Mouse (Mus musculus) left cerebral cortex, adult 18-20 months (tissue): ENCODE results near the gene Fam83g. TPM values are rescaled to one million over a fixed set of nuclear protein-coding genes. Genes with fewer than 3 reads are reported as not detected.

ENCODE experiments used
- DNase-seq, 2 experiments: peaks; one replicate each; pipeline ENCODE4 v3.0.0; 2021 to 2022; ENCODE audit warnings: low spot score in 2 of 2, mixed read lengths in 1 of 2
- total RNA-seq, 2 experiments: library from RNA; stranded (reverse); gene quantifications; 2 replicates each; pipeline ENCODE4 v1.2.3; 2021

Fam83g gene
- total RNA-seq, 2 experiments from 2014 or later = 0.12 TPM; not detected in 1

DNA sequence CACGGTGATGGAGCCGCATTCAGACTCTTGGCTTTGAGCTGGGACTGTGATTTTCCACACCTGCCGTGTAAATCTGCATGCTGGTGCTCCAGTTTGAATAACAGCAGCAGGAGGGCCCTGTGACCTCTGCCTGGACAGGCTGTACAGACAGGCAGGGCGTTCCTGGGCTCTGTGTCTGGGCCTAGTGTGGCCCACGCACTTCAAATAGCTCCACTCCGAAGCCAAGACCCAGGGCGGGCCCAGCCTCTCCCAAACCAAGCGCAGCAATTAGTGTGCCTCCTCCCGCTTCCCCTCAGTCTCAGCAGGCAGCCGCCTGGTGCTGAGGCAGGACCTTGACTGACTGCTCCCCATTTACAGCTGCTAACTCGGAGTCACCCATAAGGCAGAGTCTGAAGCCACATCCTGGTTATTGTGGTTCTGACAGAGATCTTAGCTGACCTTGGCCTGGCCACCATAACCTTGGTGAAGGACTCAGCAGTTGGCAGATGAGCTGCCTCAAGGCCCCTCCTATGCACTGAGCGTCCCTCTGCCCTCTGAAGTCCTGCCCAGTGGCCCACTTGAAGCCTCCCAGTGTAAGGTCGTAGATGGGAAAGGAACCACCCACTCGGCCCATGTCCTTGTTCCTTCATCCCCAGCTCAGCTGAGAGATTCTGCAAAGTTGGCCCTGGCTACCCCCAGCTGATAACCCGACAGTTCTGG, 29.4 kb downstream of the Fam83g start:
- DNase-seq = no peak

DNA sequence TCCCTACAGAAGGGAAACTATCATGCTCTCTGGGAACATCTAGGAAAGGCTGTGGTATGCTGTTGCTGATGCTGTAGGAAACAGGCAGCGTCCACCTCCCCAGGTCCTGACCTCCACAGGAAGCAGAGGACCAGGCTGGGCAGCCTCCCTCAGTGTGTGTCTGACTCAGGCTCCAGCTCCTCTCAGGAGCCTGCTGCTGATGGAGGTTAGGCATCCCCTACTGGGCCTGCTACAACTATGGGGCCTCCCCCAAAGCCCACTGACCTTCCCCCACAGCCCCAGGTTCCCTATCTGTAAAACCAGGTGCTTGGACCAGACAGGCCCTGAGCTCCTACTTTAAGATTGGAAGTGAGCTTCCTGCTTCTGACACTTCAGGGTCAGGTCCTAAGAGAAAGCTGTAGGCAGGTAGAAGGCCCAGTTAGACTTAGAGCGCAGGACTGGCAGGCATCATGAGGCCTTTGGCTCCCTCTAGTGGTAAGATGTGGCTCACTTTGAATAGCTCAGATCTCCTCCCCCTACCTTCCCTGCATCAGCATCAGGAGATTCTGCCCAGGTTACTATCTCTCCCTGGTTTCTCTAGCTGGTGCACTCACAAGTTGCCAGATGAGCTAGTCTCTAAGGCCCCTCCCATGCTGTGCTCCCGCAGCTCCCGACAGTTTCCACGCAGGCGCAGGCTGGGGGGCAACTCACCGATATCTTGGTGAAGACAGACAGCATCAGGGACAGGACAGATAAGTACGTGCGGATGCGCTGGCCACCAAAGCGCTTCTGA, 30.6 kb downstream of the Fam83g start:
- DNase-seq = peak; percentile 75 to 78

DNA sequence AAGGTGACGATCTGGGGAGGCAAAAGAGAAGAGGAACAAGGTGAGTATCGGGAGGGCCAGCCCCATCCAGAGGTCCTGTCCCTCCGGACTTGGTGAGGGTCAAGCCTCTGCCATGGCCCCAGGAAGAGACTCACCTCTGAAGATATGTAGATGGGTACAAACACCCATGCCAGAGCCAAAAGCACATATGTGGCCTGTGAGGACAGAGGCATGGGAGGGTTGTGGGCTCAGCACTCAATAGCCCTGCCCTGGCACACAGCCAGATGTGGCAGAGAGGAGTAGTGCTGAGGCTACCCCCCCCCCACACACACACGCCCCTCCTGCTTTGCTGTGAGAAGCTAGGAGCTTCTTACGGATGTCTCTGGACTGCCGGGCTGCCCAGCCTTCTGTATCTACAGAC, 31.2 kb downstream of the Fam83g start:
- DNase-seq = no peak

DNA sequence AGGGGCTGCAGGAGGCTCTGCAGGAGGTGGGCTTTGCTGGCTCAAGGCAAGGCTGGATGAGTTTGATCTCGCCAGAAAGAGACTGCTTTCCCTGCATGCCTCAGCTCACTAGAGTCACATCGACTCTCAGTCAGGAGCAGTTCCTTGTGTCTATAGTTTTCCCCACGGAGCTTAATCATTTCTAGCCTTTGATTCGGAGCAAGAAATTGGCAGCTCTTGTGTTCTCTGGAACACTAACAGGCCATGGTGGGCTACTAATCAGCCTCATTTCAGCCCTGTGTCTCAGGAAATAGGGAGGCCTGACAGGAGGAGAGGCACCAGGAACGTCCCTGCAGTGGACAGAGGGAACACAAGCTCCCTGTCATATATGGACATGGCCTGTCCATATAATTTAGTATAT, 34.1 kb downstream of the Fam83g start:
- DNase-seq = no peak

DNA sequence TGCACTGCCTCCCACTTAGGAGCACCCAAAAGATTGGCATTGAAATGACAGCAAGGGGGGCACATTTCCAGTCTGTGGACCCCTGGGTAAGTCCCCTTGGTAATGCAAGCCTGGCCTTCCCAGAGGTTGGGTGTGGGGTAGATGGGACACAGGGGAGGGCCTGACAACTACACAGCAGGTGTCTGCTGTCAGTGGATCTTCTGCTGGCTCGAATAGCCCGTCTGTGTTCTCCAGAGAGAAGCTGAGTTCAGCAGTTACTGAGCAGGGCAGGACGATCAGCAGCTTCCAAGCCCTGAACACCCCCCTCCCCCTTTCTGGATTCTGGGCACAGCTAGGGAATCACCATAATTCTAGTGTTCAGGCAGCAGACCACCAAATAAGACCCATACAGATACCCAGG, 35.5 kb downstream of the Fam83g start:
- no peak for DNase-seq

DNA sequence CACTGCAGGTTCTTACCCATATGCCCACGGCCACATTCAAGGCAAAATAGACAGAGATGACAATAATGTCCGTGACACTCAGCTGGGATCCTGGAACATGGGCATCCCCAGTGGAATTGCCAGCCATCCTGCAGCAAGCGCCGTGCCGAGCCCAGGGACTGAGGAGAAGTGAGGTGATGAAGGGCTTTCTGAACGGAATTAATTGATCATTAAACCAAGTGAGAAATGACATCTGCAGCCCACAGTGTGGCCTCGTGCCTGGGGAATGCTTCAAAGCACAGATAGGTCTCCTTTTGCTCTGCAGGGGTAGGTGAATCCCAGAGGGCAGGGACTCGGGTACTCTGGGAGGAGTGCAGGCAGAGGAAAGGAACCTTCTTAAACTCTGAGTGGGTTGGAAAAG, 35.9 kb downstream of the Fam83g start:
- no peak for DNase-seq

DNA sequence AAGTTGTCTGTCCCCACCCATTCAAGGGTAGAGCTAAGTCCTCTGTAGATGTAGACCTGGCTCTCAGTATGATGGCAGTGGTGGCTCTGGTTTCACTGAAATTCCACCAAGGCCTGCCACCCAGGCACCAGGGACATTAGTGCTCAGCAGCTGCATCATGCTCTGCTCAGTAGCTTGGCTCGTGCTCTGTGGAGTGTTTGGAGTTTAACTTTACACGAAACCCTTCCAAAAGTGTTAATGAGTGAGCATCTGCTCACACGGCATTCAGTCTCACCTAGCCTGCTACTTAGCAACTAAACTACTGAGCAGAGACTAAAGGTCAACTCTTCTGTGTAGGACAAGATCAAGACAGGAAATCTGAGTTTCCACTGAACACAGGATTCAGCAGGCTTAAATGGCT, 36.7 kb downstream of the Fam83g start, which contains the start of gene Slc5a10:
Gene Slc5a10, minus strand, starts transcription at position 191 of the 400 bp plus-strand sequence.
- no peak for DNase-seq

DNA sequence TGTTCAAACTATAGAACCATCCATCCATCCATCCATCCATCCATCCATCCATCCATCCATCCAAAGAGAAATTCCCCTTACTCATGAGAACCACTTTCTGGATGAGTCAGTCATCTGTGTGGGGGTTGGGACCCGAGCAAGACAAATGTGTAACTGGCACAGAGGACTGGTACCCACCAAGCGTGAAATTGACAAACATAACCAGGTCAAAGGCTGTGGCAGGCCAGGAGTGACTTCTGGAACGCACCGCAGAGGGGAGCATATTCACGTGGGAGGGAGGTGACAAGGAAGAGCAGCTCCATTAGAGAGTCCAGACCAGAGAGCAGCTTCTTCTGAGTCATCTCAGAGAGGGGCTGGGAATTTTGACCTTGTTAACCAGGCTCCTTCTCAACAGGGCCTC, 38.2 kb downstream of the Fam83g start:
- DNase-seq = no peak

DNA sequence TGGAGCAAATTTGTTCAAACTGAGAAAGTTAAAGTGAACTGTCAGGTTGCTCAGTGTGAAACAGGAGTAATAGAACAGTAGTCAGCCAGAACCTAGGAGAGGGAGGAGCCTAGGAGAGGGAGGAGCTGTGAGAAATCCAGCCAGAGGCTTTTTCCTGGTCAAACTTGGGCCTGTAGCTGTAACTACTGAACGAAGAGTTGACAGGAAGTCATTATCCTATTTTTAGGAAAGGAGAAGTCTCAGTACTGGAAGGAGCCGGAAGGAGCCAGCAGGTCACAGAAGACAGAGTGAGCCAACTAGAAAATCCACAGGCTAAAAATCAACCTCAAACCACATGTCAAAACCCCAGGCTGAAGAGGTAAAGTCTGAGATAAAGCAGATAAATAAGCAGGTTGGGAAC, 44.1 kb downstream of the Fam83g start:
- DNase-seq = no peak

DNA sequence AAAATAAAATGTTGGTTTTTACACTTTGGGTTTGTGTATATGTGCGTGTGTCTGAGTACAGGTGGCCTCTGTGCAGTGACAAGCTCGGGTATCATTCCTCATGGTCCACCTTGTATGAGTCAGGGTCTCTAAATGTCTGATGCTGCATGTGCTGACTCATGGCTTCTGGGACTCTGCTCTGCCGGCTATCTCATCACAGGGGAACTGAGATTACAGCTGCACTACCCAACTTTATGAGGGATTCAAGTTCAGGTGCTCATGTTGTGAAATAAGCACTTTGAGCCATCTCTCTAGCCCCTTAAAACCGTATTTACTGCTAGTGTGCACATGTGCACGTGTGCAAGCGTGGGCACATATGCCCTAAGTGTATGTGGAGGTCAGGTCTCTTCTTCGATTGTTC, 48.8 kb downstream of the Fam83g start:
- no peak for DNase-seq

DNA sequence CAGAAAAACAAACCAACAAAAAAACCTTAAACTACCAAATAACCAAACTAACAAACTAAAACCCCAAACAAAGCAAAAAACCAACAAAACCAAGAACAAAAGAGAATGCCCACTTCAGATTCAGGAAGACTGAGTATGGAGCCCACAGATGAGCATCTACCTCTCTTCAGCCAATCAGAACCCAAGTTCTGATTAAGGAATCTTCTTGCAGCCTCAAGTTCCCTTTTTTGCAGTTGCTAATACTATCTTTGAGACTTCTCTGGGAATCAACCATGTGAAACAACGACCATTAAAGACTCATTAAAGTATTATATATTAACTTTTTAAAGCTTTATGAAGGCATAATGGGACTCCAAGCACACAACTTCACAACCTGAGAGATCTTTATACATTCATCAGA, 53.4 kb downstream of the Fam83g start:
- no peak for DNase-seq

DNA sequence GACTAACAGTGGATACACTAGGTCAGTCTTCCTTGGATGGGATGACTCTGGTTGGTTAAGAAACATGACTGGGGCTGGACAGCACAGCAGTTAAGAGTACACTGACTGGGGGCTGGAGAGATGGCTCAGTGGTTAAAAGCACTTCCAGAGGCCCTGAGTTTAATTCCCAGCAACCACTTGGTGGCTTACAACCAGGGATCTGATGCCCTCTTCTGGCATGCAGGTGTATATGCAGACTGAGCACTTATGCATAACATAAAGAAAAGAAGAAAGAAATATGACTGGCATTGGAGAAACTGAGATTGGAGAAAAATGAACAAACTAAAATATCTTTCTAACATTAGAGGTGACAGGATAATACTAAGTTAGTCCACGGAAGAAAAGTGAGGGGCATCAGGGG, 56.6 kb downstream of the Fam83g start:
- DNase-seq = no peak

DNA sequence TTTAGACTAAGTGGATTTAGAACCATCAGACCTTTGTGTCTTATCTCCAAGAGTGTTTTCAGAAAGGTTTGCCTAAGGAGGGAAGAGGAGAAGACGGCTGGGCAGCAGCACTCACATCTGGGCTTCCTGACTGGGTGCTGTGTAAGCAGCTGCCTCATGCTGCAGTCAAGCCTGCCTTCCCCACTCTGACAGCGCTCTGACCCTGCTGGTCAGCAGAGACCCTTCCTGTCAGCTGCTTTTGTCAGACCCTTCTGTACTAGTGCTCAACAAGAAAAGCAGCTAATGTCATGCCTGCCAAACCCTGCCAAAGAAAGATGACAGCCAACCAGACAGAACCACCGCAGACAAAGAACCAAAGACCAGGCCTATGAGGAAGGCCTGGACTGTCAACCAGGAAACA, 59.9 kb downstream of the Fam83g start:
- no peak for DNase-seq

DNA sequence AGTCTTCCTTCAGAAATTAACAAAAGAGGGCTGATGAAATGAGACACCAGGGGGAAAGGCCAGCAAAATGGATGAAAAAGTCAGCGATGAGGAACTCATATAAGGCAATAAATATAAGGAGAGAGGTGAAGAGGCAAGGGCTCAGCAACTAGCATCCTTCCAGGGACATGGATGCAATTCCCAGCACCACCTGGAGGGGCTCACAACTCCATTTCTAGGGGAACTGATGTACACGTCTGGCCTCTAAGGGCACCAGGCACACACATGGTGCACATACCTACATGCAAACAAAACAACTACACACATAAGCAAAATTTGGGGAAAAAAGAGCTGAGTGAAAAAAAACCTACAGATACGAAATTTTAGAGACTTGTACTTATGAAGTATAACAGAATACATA, 60.6 kb downstream of the Fam83g start:
- DNase-seq = no peak

DNA sequence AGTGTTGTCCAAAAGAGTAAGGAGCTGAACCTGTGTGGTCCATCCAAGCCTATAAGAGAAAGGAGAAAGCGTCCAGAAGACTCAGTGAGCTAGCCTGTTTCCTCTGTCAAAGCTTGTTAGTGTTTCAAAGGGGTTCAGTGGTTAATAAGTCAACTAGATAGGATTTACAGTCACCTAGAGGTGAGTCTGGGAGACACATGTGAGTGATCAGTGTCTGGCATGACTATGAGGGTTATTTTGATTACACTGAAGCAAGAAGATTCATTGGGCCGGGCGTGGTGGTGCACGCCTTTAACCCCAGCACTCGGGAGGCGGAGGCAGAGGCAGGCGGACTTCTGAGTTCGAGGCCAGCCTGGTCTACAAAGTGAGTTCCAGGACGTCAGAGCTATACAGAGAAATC, 61.9 kb downstream of the Fam83g start:
- no peak for DNase-seq

DNA sequence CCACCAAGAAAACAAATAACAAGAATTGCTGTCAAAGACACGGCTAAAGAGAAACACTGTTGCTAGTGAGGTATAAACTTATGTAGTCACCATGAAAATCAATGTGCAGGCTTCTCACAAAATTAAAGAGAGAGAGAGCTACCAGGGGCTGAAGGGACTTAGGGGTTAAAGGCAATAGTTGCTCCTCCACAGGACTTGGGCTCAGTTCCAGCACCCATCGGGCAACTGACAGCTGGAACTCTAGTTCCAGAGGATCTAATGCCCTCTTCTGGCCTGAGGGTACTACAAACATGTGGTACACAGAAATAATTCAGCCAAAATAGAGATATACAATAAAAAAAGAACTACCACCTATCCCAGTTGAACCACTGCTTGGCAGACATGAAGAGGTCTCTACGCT, 63.3 kb downstream of the Fam83g start:
- no peak for DNase-seq

DNA sequence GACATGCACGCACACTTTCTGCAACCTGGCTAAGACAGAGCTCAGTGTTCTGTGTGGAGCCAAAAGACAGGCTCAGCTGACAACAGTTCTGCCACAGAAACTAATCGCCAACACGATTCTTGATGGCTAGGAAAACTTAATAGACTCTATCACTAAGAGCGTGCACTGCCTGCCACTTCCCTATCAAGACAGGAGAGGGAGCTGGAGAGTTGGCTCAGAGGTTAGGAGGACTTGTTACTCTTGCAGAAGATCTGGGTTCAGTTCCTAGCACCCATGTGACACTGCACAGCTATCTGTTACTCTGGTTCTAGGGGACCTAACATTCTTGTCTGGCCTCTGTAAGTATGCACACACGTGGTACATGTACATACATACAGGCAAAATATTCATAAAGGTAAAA, 67.7 kb downstream of the Fam83g start:
- no peak for DNase-seq

DNA sequence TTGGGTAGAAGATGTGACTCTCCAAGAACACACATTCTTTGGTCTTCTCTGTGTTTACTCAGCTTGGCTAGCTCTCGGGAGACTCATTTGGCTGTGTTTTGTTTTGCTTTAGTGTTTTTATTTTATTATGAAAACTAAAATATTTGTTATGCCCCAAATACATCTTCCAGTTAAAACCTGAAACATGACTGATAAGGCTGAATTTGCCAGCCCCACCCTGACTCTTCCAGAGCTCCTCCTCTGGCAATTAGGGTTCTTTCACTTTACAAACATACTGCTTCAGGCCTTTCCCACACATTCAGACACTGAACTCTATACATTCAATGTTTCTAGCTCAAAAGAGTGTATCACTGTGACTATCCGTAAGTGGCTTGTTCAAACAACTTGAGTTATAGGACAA, 73.3 kb downstream of the Fam83g start:
- DNase-seq = no peak

Other genes starting within 250 kb of the Fam83g start
- gene Rnf112, start 230.0 kb upstream of the Fam83g start, total RNA-seq = 100 to 1,000 TPM; 257 to 300 TPM
- 1 to 10 TPM; 2.6 to 3.3 TPM for gene Mfap4, start 198.7 kb upstream of the Fam83g start, total RNA-seq
- gene Mapk7, start 189.7 kb upstream of the Fam83g start, total RNA-seq = 10 to 100 TPM; 22.9 to 23.9 TPM
- 10 to 100 TPM; 43.4 to 43.8 TPM for gene B9d1, start 178.9 kb upstream of the Fam83g start, total RNA-seq
- gene Epn2, start 104.4 kb upstream of the Fam83g start, total RNA-seq = 100 to 1,000 TPM; 116 to 128 TPM
- gene Grap, start 30.8 kb upstream of the Fam83g start, total RNA-seq = 1 to 10 TPM; 3.2 to 4.5 TPM
- under 1 TPM in 1 of 2 experiments, not detected in 1; 0.19 TPM for gene Slc5a10, start 36.7 kb downstream of the Fam83g start, total RNA-seq
- gene Prpsap2, start 78.0 kb downstream of the Fam83g start, total RNA-seq = 10 to 100 TPM; 37.8 to 40.0 TPM
- 10 to 100 TPM; 74.0 to 75.4 TPM for gene Ulk2, start 171.0 kb downstream of the Fam83g start, total RNA-seq
- gene Akap10, start 246.2 kb downstream of the Fam83g start, total RNA-seq = 10 to 100 TPM; 32.2 to 32.7 TPM